Mouse (Mus musculus) frontal cortex, postnatal 36 days (tissue): ENCODE measurements around the gene Tmem88.

Experiments
- DNase-seq, 2 experiments: peaks; one replicate each; pipeline ENCODE4 v3.0.0; 2022; ENCODE audit warnings: low spot score in 2 of 2

Tmem88 gene

GRCm38 (mm10) chr11:69398059-69398458 lies at the start of gene Tmem88:
Gene Tmem88 (minus strand): TSS chr11:69398234.
- no peak for DNase-seq

- DNase-seq = no peak
These were observed 49.3 kb upstream of the Tmem88 start for GRCm38 (mm10) chr11:69447299-69447698.

GRCm38 (mm10) chr11:69443328-69443727 lies 45.3 kb upstream of the Tmem88 start:
- no peak for DNase-seq

GRCm38 (mm10) chr11:69437291-69437690 lies 39.3 kb upstream of the Tmem88 start:
- no peak for DNase-seq

GRCm38 (mm10) chr11:69433189-69433588 lies 35.2 kb upstream of the Tmem88 start:
- DNase-seq = no peak

GRCm38 (mm10) chr11:69432640-69432982 lies 34.6 kb upstream of the Tmem88 start:
- DNase-seq = no peak

GRCm38 (mm10) chr11:69431829-69432639 lies 34.0 kb upstream of the Tmem88 start:
- peak; percentile 62 to 74 for DNase-seq

- no peak for DNase-seq
These were observed 32.6 kb upstream of the Tmem88 start for GRCm38 (mm10) chr11:69430631-69431030.

GRCm38 (mm10) chr11:69429313-69429712 lies 31.3 kb upstream of the Tmem88 start:
- no peak for DNase-seq

GRCm38 (mm10) chr11:69428751-69429150 lies 30.7 kb upstream of the Tmem88 start:
- no peak for DNase-seq

- no peak for DNase-seq
These were observed 28.2 kb upstream of the Tmem88 start for GRCm38 (mm10) chr11:69426246-69426645.

- DNase-seq = no peak
These were observed 25.9 kb upstream of the Tmem88 start for GRCm38 (mm10) chr11:69423885-69424284.

- no peak for DNase-seq
These were observed 24.8 kb upstream of the Tmem88 start for GRCm38 (mm10) chr11:69422842-69423241.

- no peak for DNase-seq
These were observed 23.3 kb upstream of the Tmem88 start for GRCm38 (mm10) chr11:69421131-69421977.

- DNase-seq = no peak
These were observed 22.5 kb upstream of the Tmem88 start for GRCm38 (mm10) chr11:69420554-69421000.

GRCm38 (mm10) chr11:69419813-69420553 lies 21.9 kb upstream of the Tmem88 start:
- no peak for DNase-seq

- peak; percentile 49 to 67 for DNase-seq
These were observed 21.4 kb upstream of the Tmem88 start for GRCm38 (mm10) chr11:69419443-69419812.

GRCm38 (mm10) chr11:69418481-69419442 lies 20.7 kb upstream of the Tmem88 start:
- DNase-seq = peak; percentile 91 to 93

- peak; percentile 86 to 90 for DNase-seq
These were observed 19.7 kb upstream of the Tmem88 start for GRCm38 (mm10) chr11:69417449-69418384.
